Mouse (Mus musculus) small intestine, adult 2 months (tissue): ENCODE measurements around the gene Wnk1.

Experiments used
- CTCF ChIP-seq: fragments of 200-500 bp; IDR thresholded peaks from 2 replicates; pipeline ENCODE4 v1.5.1; 2012; ENCODE audit warnings: low read depth, mild to moderate bottlenecking, control low read depth, inconsistent platforms, low read length, moderate library complexity, mixed read lengths; ENCODE audit not compliant: insufficient replicate concordance, insufficient read length; ENCODE audit errors: extremely low read depth
- POLR2A ChIP-seq: fragments of 200-500 bp; IDR thresholded peaks from 2 replicates; pipeline ENCODE4 v1.6.1; 2012; ENCODE audit warnings: low read depth, mild to moderate bottlenecking, control low read depth, inconsistent platforms, low read length, moderate library complexity

DNA sequence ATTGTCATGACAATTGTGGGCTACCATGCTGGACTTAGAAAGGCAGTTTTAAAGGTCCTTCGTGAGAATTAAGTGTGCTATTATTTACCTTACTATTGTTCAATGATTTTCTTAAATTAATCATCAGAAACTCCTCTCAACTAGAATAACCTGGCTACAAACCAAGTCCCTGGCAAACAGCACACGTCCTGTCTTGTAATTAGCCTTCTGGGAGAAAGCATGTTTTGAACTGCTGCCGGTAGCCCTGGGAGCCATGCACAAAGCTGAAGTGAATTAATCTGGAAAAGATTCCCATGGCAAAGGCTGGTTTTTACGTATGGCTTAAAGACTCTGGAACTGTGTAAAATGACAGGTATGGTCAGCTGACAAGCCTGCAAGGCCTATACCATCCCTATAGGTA lies 6.9 kb upstream of the Wnk1 start:
- TF ChIP-seq POLR2A (no peak), CTCF (no peak)
